Mouse (Mus musculus) liver, adult 2 months (tissue): ENCODE measurements around the gene Zdhhc12.

Experiments used
- CTCF ChIP-seq: fragments of 200-500 bp; IDR thresholded peaks from 2 replicates; pipeline ENCODE4 v1.5.1; 2011; ENCODE audit warnings: low read depth, low read length, control low read depth
- POLR2A ChIP-seq: fragments of 200-500 bp; IDR thresholded peaks from 2 replicates; pipeline ENCODE4 v1.6.1; 2011; ENCODE audit warnings: low read length, control low read depth; ENCODE audit not compliant: insufficient read depth; ENCODE audit errors: extremely low read depth

DNA sequence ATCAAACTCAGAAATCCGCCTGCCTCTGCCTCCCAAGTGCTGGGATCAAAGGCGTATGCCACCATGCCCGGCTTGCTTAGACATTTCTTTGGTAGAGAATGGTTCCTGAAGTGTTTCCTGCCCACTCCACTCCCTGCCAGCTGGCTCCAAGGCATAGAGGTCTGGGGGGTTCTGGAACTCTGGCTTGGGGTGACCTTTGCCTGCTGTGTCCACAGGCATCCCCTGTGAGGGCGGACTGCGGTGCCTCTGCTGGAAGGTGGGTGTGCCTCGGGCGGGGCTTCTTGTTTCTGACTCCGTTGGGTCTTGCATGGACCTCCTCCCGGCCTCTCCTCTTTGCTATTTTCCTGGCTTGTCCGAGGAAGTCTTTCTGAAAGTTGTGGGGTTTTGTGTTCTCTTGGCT, 43.0 kb upstream of the Zdhhc12 start:
- TF ChIP-seq CTCF: no peak
- no peak for TF ChIP-seq POLR2A
